Mouse (Mus musculus): Measurements from ENCODE around the gene Rbfox2. TPM values are rescaled to one million over a fixed set of nuclear protein-coding genes. Genes with fewer than 3 reads are reported as not detected.

The Rbfox2 gene
- polyA plus RNA-seq, 1 experiment: 6.6 TPM

DNA sequence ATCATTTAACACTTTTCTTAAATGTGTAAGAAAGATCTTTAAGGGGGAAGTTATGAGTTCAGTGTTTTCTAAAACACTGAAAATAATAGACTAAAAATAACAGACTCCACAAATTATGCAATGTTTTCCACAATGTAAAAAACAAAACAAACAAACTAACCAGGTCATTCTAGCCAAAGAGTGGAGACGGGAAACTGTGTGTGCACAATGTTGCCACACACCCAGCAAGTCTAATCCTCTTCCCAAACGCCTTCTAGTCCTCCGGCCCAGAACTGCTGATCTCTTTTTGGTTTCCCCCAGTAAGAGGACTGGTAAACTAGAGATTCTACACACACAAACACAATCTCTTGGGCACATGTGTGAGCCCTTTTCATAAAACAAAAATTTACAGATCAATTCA is 55.1 kb downstream of the Rbfox2 start:
- no peak for DNase-seq (ENCODE audit: low read depth in 1 of 2, low spot score in 2 of 2)
- H3K36me3 ChIP-seq (ENCODE audit: control insufficient read depth, insufficient read depth, low read length): no peaks in the 10 kb centered on the region
- 88% methylated on average over 3 of the region's 3 CpGs for WGBS
- H3K27me3 ChIP-seq (ENCODE audit: control insufficient read depth, insufficient read depth, low read length): no peaks in the 10 kb centered on the region; the same call in 1 of the 2 replicates
- H3K4me1 ChIP-seq (ENCODE audit: control insufficient read depth, insufficient read depth, insufficient read length): no peaks in the 10 kb centered on the region
- H3K4me3 ChIP-seq (ENCODE audit: extremely low read depth, insufficient read depth, insufficient read length): no peak overlapping the region
- TF ChIP-seq CTCF (IDR thresholded peaks at IDR 0.05; ENCODE audit: extremely low read depth, insufficient read depth, insufficient read length, insufficient replicate concordance) (no peak), POLR2A (IDR thresholded peaks at IDR 0.05; ENCODE audit: low read depth, low read length) (no peak)
- H3K27ac ChIP-seq (ENCODE audit: insufficient read depth, low read length): no peak overlapping the region

DNA sequence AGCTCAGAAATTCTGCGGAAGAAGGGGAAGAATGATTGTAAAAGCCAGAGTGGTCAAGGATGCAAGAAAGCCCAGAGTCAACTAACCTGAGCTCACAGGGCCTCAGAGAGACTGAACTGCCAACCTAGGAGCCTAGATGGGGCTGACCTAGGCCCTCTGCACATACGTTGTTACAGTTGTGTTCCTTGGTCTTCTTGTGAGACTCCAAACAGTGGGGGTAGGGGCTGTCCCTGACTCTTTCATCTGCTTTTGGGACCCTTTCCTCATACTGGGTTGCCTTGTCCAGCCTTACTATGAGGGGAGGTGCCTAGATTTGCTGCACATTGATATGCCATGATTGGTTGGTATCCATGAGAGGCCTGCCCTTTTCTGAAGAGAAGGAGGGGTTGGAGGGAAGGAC is 56.0 kb downstream of the Rbfox2 start:
- Histone ChIP-seq H3K4me1 (ENCODE audit: control insufficient read depth, insufficient read depth, insufficient read length) (no peaks in the 10 kb centered on the region), H3K4me3 (ENCODE audit: extremely low read depth, insufficient read depth, insufficient read length) (no peak overlapping the region), H3K27me3 (ENCODE audit: control insufficient read depth, insufficient read depth, low read length) (no peaks in the 10 kb centered on the region; the same call in 1 of the 2 replicates), H3K36me3 (ENCODE audit: control insufficient read depth, insufficient read depth, low read length) (no peaks in the 10 kb centered on the region), H3K27ac (ENCODE audit: insufficient read depth, low read length) (no peak overlapping the region)
- WGBS: 89% methylated on average over 2 of the region's 2 CpGs
- TF ChIP-seq CTCF (IDR thresholded peaks at IDR 0.05; ENCODE audit: extremely low read depth, insufficient read depth, insufficient read length, insufficient replicate concordance) (no peak), POLR2A (IDR thresholded peaks at IDR 0.05; ENCODE audit: low read depth, low read length) (no peak)
- no peak for DNase-seq (ENCODE audit: low read depth in 1 of 2, low spot score in 2 of 2)

DNA sequence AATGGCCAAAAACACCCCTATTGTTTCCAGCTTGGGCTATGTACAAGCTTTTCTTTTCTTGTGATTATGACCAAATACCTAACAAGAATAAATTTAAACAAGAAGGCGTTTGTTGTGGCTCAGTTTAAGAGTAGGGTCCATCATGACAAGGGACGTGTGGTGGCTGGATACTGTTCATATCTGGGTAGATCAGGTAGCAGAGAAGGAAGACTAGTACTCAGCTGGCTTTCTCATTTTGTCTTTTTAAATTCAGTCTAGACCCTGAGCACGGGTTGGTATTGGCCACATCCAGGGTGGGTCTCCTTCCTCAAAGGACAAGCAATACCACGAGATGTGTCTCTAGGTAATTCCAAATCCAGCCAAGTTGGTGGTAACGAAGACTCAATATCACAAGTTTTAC is 57.4 kb downstream of the Rbfox2 start:
- no peak for TF ChIP-seq POLR2A (IDR thresholded peaks at IDR 0.05; ENCODE audit: low read depth, low read length)
- no peak for TF ChIP-seq CTCF (IDR thresholded peaks at IDR 0.05; ENCODE audit: extremely low read depth, insufficient read depth, insufficient read length, insufficient replicate concordance)

DNA sequence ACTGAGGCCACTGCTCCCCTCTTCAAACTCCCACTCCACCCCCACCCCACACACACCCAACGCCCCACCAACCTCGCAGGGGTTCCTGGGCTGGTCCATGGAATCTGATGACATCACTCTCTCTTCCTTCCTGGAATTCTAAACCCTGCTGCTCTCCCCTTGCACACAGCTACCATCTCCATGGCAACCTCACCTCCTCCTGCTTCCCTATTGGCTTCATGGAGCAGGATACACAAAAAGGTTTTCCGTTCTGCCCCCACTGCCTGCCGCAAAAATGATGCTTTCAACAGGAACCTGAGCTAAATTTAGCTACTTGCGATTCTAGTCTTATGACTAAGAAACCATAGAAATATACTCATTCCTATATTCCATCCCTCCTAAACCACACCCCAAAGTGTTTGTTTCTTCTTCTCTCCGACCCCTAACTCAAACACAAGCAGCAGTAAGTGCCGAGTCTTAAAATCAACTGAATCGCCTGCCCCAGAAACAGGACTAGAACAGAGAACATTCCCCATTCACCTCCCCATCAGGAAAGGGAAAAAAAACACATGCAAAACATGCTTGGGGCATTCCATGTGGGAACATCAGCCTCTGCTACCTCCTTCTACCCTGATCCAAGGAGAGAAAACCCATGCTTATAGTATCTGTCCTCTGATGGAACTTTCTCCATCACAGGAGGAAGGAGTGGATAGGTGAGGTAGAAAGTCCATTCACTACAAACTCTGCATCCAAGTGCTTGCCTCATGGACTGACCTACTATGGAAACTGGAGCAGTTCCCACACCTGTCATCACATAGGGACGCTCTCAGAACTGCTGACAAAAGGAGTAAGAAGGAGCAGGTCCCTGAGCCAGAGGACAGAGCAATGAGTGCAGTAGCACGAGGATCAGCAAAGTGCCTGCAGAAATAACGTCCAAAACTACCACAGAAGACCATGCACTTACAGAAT is 61.1 kb downstream of the Rbfox2 start:
- no peaks in the 10 kb centered on the region for H3K36me3 ChIP-seq (ENCODE audit: control insufficient read depth, insufficient read depth, low read length)
- DNase-seq (ENCODE audit: low read depth in 1 of 2, low spot score in 2 of 2): no peak
- no peak overlapping the region for H3K4me3 ChIP-seq (ENCODE audit: extremely low read depth, insufficient read depth, insufficient read length)
- 34% methylated on average over 11 of the region's 11 CpGs for WGBS
- no peak overlapping the region for H3K27ac ChIP-seq (ENCODE audit: insufficient read depth, low read length)
- H3K27me3 ChIP-seq (ENCODE audit: control insufficient read depth, insufficient read depth, low read length): no peaks in the 10 kb centered on the region
- TF ChIP-seq CTCF (IDR thresholded peaks at IDR 0.05; ENCODE audit: extremely low read depth, insufficient read depth, insufficient read length, insufficient replicate concordance) (no peak), POLR2A (IDR thresholded peaks at IDR 0.05; ENCODE audit: low read depth, low read length) (no peak)
- no peaks in the 10 kb centered on the region for H3K4me1 ChIP-seq (ENCODE audit: control insufficient read depth, insufficient read depth, insufficient read length)

More for the DNA sequence above, 57.4 kb downstream of the Rbfox2 start:
- DNase-seq (ENCODE audit: low read depth in 1 of 2, low spot score in 2 of 2): no peak
- Histone ChIP-seq H3K4me3 (ENCODE audit: extremely low read depth, insufficient read depth, insufficient read length) (no peak overlapping the region), H3K36me3 (ENCODE audit: control insufficient read depth, insufficient read depth, low read length) (no peaks in the 10 kb centered on the region), H3K27ac (ENCODE audit: insufficient read depth, low read length) (no peak overlapping the region), H3K27me3 (ENCODE audit: control insufficient read depth, insufficient read depth, low read length) (no peaks in the 10 kb centered on the region), H3K4me1 (ENCODE audit: control insufficient read depth, insufficient read depth, insufficient read length) (no peaks in the 10 kb centered on the region)
- WGBS: 88% methylated on average over 5 of the region's 5 CpGs

DNA sequence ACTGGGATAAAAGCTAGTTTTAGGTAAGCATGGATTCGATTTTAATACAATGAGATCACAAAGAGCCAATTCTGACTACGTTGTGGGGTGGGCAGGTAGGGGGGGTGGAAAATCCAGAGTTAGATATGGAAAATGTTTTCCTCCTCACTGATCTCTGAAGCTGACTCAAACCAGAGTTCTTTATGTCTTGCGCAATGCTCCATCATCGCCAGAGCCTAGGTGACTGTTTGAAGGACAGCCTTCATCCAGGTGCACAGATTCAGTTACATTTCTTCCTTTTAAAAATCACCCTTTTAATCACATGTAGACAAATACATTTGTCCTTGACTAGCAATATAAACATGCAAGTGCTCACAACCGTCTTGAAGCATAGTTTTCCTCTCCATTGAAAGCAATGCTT is 62.2 kb downstream of the Rbfox2 start:
- H3K36me3 ChIP-seq (ENCODE audit: control insufficient read depth, insufficient read depth, low read length): no peaks in the 10 kb centered on the region
- DNase-seq (ENCODE audit: low read depth in 1 of 2, low spot score in 2 of 2): no peak
- 79% methylated on average over 5 of the region's 5 CpGs for WGBS
- no peaks in the 10 kb centered on the region for H3K27me3 ChIP-seq (ENCODE audit: control insufficient read depth, insufficient read depth, low read length)
- no peak for TF ChIP-seq POLR2A (IDR thresholded peaks at IDR 0.05; ENCODE audit: low read depth, low read length)
- no peak for TF ChIP-seq CTCF (IDR thresholded peaks at IDR 0.05; ENCODE audit: extremely low read depth, insufficient read depth, insufficient read length, insufficient replicate concordance)
- no peak overlapping the region for H3K27ac ChIP-seq (ENCODE audit: insufficient read depth, low read length)
- no peaks in the 10 kb centered on the region for H3K4me1 ChIP-seq (ENCODE audit: control insufficient read depth, insufficient read depth, insufficient read length)
- H3K4me3 ChIP-seq (ENCODE audit: extremely low read depth, insufficient read depth, insufficient read length): no peak overlapping the region

DNA sequence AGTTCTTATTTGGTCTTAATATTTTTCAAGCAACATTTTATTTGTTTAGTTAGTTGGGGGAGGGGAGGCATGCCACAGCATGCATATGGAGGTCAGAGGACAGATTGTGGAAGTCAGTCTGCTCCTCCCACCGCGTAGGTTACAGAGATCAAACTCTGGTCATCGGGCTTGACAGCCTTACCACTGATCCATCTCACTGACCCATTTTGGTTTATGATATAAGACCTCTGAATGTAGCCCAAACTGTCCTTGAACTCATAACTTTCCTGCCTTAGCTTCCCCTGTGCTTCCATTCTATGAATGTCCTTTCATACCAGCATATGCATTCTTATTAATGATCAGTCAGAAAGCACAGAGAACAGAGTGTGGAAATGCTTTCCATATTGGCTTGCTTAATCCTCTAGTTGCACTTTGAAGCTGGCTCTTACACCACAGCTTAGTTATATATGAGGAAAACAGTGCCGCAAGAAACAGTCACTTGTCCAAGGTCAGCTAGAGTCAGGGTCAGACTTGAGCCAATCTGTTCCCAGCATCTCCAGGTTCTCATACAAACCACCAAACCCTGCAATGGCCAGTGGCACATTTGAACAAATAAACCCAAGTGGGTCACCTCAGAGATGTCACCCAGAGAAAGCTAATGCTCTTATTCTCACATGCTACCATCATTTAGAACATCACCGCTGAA is 62.8 kb downstream of the Rbfox2 start:
- Histone ChIP-seq H3K4me1 (ENCODE audit: control insufficient read depth, insufficient read depth, insufficient read length) (no peaks in the 10 kb centered on the region), H3K4me3 (ENCODE audit: extremely low read depth, insufficient read depth, insufficient read length) (no peak overlapping the region), H3K36me3 (ENCODE audit: control insufficient read depth, insufficient read depth, low read length) (no peaks in the 10 kb centered on the region), H3K27me3 (ENCODE audit: control insufficient read depth, insufficient read depth, low read length) (no peaks in the 10 kb centered on the region), H3K27ac (ENCODE audit: insufficient read depth, low read length) (no peak overlapping the region)
- DNase-seq (ENCODE audit: low read depth in 1 of 2, low spot score in 2 of 2): no peak
- TF ChIP-seq POLR2A (IDR thresholded peaks at IDR 0.05; ENCODE audit: low read depth, low read length): no peak
- 89% methylated on average over 5 of the region's 5 CpGs for WGBS
